Mouse (Mus musculus): Measurements from ENCODE around the gene G3bp1. TPM values are rescaled to one million over a fixed set of nuclear protein-coding genes. Genes with fewer than 3 reads are reported as not detected.

G3bp1 gene
- polyA plus RNA-seq, 1 experiment from 2014 or later, result 153 TPM

GRCm38 (mm10) chr11:55460559-55461018 is 8.9 kb upstream of the G3bp1 start:
- Histone ChIP-seq H3K27me3 (replicated peaks; ENCODE audit: control insufficient read depth, insufficient read depth, low read length) (no peaks in the 10 kb centered on the region), H3K9ac (ENCODE audit: low read depth, low read length) (peak overlapping the region; percentile 80), H3K36me3 (ENCODE audit: control insufficient read depth, insufficient read depth, low read length) (no peaks in the 10 kb centered on the region), H3K4me3 (ENCODE audit: low read length) (peak overlapping the region; percentile 79), H3K27ac (ENCODE audit: low read length) (peak overlapping the region; percentile 67), H3K9me3 (ENCODE audit: control insufficient read depth, low read length) (no peaks in the 10 kb centered on the region), H3K4me2 (ENCODE audit: low read depth, low read length) (peak overlapping the region; percentile 84), H3K4me1 (ENCODE audit: control insufficient read depth, insufficient read depth, low read length) (peaks cover 14% of the 10 kb centered on the region)
- under 1% methylated on average over 17 of the region's 17 CpGs for WGBS
- ATAC-seq, result peak; percentile 58

- WGBS, result under 1% methylated on average over 36 of the region's 36 CpGs
- Histone ChIP-seq H3K9me3 (ENCODE audit: control insufficient read depth, low read length) (no peaks in the 10 kb centered on the region), H3K4me3 (ENCODE audit: low read length) (peak within 1 kb of the TSS; percentile 79)
Observed at GRCm38 (mm10) chr11:55461019-55461645, 8.4 kb upstream of the G3bp1 start, which contains the start of gene Atox1. Gene Atox1, minus strand, starts transcription at chr11:55461239.

GRCm38 (mm10) chr11:55462149-55462548 is 7.3 kb upstream of the G3bp1 start:
- Histone ChIP-seq H3K4me3 (ENCODE audit: low read length) (no peak overlapping the region), H3K4me1 (ENCODE audit: control insufficient read depth, insufficient read depth, low read length) (peaks cover 13% of the 10 kb centered on the region), H3K4me2 (ENCODE audit: low read depth, low read length) (no peak overlapping the region), H3K27ac (ENCODE audit: low read length) (no peak overlapping the region; the same call in 1 of the 2 replicates), H3K36me3 (ENCODE audit: control insufficient read depth, insufficient read depth, low read length) (no peaks in the 10 kb centered on the region), H3K9me3 (ENCODE audit: control insufficient read depth, low read length) (no peaks in the 10 kb centered on the region), H3K9ac (ENCODE audit: low read depth, low read length) (no peak overlapping the region), H3K27me3 (replicated peaks; ENCODE audit: control insufficient read depth, insufficient read depth, low read length) (no peaks in the 10 kb centered on the region)
- ATAC-seq, result no peak
- WGBS, result 91% methylated on average over 9 of the region's 9 CpGs

More at GRCm38 (mm10) chr11:55461019-55461645, 8.4 kb upstream of the G3bp1 start, which contains the start of gene Atox1:
- Histone ChIP-seq H3K4me2 (ENCODE audit: low read depth, low read length) (peak within 1 kb of the TSS; percentile 84), H3K4me1 (ENCODE audit: control insufficient read depth, insufficient read depth, low read length) (peaks cover 13% of the 10 kb centered on the region), H3K9ac (ENCODE audit: low read depth, low read length) (peak within 1 kb of the TSS; percentile 80), H3K36me3 (ENCODE audit: control insufficient read depth, insufficient read depth, low read length) (no peaks in the 10 kb centered on the region), H3K27me3 (replicated peaks; ENCODE audit: control insufficient read depth, insufficient read depth, low read length) (no peaks in the 10 kb centered on the region), H3K27ac (ENCODE audit: low read length) (peak within 1 kb of the TSS; percentile 91)
- peak; percentile 97 for ATAC-seq

GRCm38 (mm10) chr11:55464707-55465106 is 4.8 kb upstream of the G3bp1 start:
- Histone ChIP-seq H3K9me3 (ENCODE audit: control insufficient read depth, low read length) (no peaks in the 10 kb centered on the region), H3K36me3 (ENCODE audit: control insufficient read depth, insufficient read depth, low read length) (no peaks in the 10 kb centered on the region), H3K27me3 (replicated peaks; ENCODE audit: control insufficient read depth, insufficient read depth, low read length) (no peaks in the 10 kb centered on the region), H3K4me1 (ENCODE audit: control insufficient read depth, insufficient read depth, low read length) (peaks cover 11% of the 10 kb centered on the region), H3K9ac (ENCODE audit: low read depth, low read length) (no peak overlapping the region), H3K4me2 (ENCODE audit: low read depth, low read length) (peak overlapping the region; percentile 8; the same call in 1 of the 2 replicates), H3K27ac (ENCODE audit: low read length) (peak overlapping the region; percentile 81), H3K4me3 (ENCODE audit: low read length) (no peak overlapping the region)
- ATAC-seq, result no peak
- 69% methylated on average over 10 of the region's 10 CpGs for WGBS

GRCm38 (mm10) chr11:55465177-55465576 is 4.3 kb upstream of the G3bp1 start:
- no peaks in the 10 kb centered on the region for H3K27me3 ChIP-seq (replicated peaks; ENCODE audit: control insufficient read depth, insufficient read depth, low read length)
- no peaks in the 10 kb centered on the region for H3K36me3 ChIP-seq (ENCODE audit: control insufficient read depth, insufficient read depth, low read length)
- H3K4me3 ChIP-seq (ENCODE audit: low read length), result no peak overlapping the region
- ATAC-seq, result no peak
- no peaks in the 10 kb centered on the region for H3K9me3 ChIP-seq (ENCODE audit: control insufficient read depth, low read length)
- H3K27ac ChIP-seq (ENCODE audit: low read length), result peak overlapping the region; percentile 81
- no peak overlapping the region for H3K9ac ChIP-seq (ENCODE audit: low read depth, low read length)
- peaks cover 7% of the 10 kb centered on the region; the same call in 1 of the 2 replicates for H3K4me1 ChIP-seq (ENCODE audit: control insufficient read depth, insufficient read depth, low read length)
- WGBS, result 63% methylated on average over 3 of the region's 3 CpGs
- 0 out of 2 replicates have a peak overlapping the region, but pooled peaks have one; percentile 8 for H3K4me2 ChIP-seq (ENCODE audit: low read depth, low read length)

- peak overlapping the region; percentile 78 for H3K4me2 ChIP-seq (ENCODE audit: low read depth, low read length)
- H3K9ac ChIP-seq (ENCODE audit: low read depth, low read length), result peak overlapping the region; percentile 80
- ATAC-seq, result no peak
- no peaks in the 10 kb centered on the region for H3K36me3 ChIP-seq (ENCODE audit: control insufficient read depth, insufficient read depth, low read length)
- no peaks in the 10 kb centered on the region for H3K9me3 ChIP-seq (ENCODE audit: control insufficient read depth, low read length)
- no peaks in the 10 kb centered on the region for H3K27me3 ChIP-seq (replicated peaks; ENCODE audit: control insufficient read depth, insufficient read depth, low read length)
- peaks cover 16% of the 10 kb centered on the region for H3K4me1 ChIP-seq (ENCODE audit: control insufficient read depth, insufficient read depth, low read length)
- H3K27ac ChIP-seq (ENCODE audit: low read length), result peak overlapping the region; percentile 98
- WGBS, result 56% methylated on average over 10 of the region's 10 CpGs
- H3K4me3 ChIP-seq (ENCODE audit: low read length), result peak overlapping the region; percentile 60; the same call in 1 of the 2 replicates
Observed at GRCm38 (mm10) chr11:55468012-55468411, 1.5 kb upstream of the G3bp1 start.

- Histone ChIP-seq H3K27me3 (replicated peaks; ENCODE audit: control insufficient read depth, insufficient read depth, low read length) (no peaks in the 10 kb centered on the region), H3K9ac (ENCODE audit: low read depth, low read length) (peak overlapping the region; percentile 80), H3K36me3 (ENCODE audit: control insufficient read depth, insufficient read depth, low read length) (no peaks in the 10 kb centered on the region), H3K4me2 (ENCODE audit: low read depth, low read length) (peak overlapping the region; percentile 78), H3K4me3 (ENCODE audit: low read length) (peak overlapping the region; percentile 60), H3K4me1 (ENCODE audit: control insufficient read depth, insufficient read depth, low read length) (peaks cover 18% of the 10 kb centered on the region), H3K27ac (ENCODE audit: low read length) (peak overlapping the region; percentile 98), H3K9me3 (ENCODE audit: control insufficient read depth, low read length) (no peaks in the 10 kb centered on the region)
- ATAC-seq, result peak; percentile 21
- WGBS, result 2% methylated on average over 17 of the region's 17 CpGs
Observed at GRCm38 (mm10) chr11:55468611-55469047, 856 bp upstream of the G3bp1 start.

GRCm38 (mm10) chr11:55469923-55470691 is 622 bp downstream of the G3bp1 start:
- no peaks in the 10 kb centered on the region for H3K27me3 ChIP-seq (replicated peaks; ENCODE audit: control insufficient read depth, insufficient read depth, low read length)
- H3K4me3 ChIP-seq (ENCODE audit: low read length), result peak overlapping the region; percentile 91
- H3K4me1 ChIP-seq (ENCODE audit: control insufficient read depth, insufficient read depth, low read length), result peaks cover 21% of the 10 kb centered on the region
- peak overlapping the region; percentile 84 for H3K4me2 ChIP-seq (ENCODE audit: low read depth, low read length)
- no peaks in the 10 kb centered on the region for H3K9me3 ChIP-seq (ENCODE audit: control insufficient read depth, low read length)
- H3K27ac ChIP-seq (ENCODE audit: low read length), result peak overlapping the region; percentile 74
- ATAC-seq, result no peak
- H3K9ac ChIP-seq (ENCODE audit: low read depth, low read length), result peak overlapping the region; percentile 98
- WGBS, result under 1% methylated on average over 46 of the region's 46 CpGs
- no peaks in the 10 kb centered on the region for H3K36me3 ChIP-seq (ENCODE audit: control insufficient read depth, insufficient read depth, low read length)

- H3K4me2 ChIP-seq (ENCODE audit: low read depth, low read length), result peak overlapping the region; percentile 84
- peaks cover 23% of the 10 kb centered on the region for H3K4me1 ChIP-seq (ENCODE audit: control insufficient read depth, insufficient read depth, low read length)
- H3K27ac ChIP-seq (ENCODE audit: low read length), result no peak overlapping the region
- H3K36me3 ChIP-seq (ENCODE audit: control insufficient read depth, insufficient read depth, low read length), result no peaks in the 10 kb centered on the region
- no peak for ATAC-seq
- H3K4me3 ChIP-seq (ENCODE audit: low read length), result peak overlapping the region; percentile 91
- 22% methylated on average over 8 of the region's 8 CpGs for WGBS
- H3K27me3 ChIP-seq (replicated peaks; ENCODE audit: control insufficient read depth, insufficient read depth, low read length), result no peaks in the 10 kb centered on the region
- H3K9ac ChIP-seq (ENCODE audit: low read depth, low read length), result peak overlapping the region; percentile 98
- H3K9me3 ChIP-seq (ENCODE audit: control insufficient read depth, low read length), result no peaks in the 10 kb centered on the region
Observed at GRCm38 (mm10) chr11:55470761-55471160, 1.3 kb downstream of the G3bp1 start.

Data from intestine, embryonic 16.5 days (tissue).